Mouse (Mus musculus) heart, postnatal 0 days (tissue): ENCODE measurements around the gene Gm8011.
"Not testable (repeated sequence)": the region's sequence is repeated elsewhere in the genome, so short reads cannot be mapped to it uniquely, and the experiment has no call there.

Experiments used
- CTCF ChIP-seq: IDR thresholded peaks from 2 replicates; pipeline ENCODE4 v1.5.1; 2016; ENCODE audit warnings: antibody characterized with exemption, control low read depth, low read depth
- EP300 ChIP-seq: IDR thresholded peaks from 2 replicates; pipeline ENCODE4 v1.6.1; 2016; ENCODE audit warnings: antibody characterized with exemption, low read depth

- TF ChIP-seq EP300, CTCF: not testable (repeated sequence)
These were observed 38.6 kb downstream of the Gm8011 start, which contains the start of gene Gm8020 for GRCm38 (mm10) chr14:42502249-42502648.
